Mouse (Mus musculus) heart, adult 2 months (tissue): ENCODE data around the gene Zcchc14.

Experiments
- CTCF ChIP-seq: fragments of 200-600 bp; IDR thresholded peaks from 2 replicates; pipeline ENCODE4 v1.8.1; 2022; ENCODE audit warnings: antibody characterized with exemption, mild to moderate bottlenecking, moderate library complexity
- EP300 ChIP-seq: fragments of 200-500 bp; IDR thresholded peaks from 2 replicates; pipeline ENCODE4 v1.6.1; 2011; ENCODE audit warnings: low read depth, low read length, control low read depth; ENCODE audit not compliant: insufficient read depth
- POLR2A ChIP-seq: fragments of 200-500 bp; IDR thresholded peaks from 2 replicates; pipeline ENCODE4 v1.6.1; 2011; ENCODE audit warnings: mild to moderate bottlenecking, low read depth, low read length, control low read depth; ENCODE audit not compliant: insufficient read depth

- TF ChIP-seq EP300 (peak; percentile 41), CTCF (no peak), POLR2A (peak; percentile 55)
Observed at GRCm38 (mm10) chr8:121665329-121665728, 12.6 kb upstream of the Zcchc14 start.
